Mouse (Mus musculus) urinary bladder, adult 18-20 months (tissue): ENCODE measurements around the gene Frzb.

ENCODE experiments used
- DNase-seq, 2 experiments: peaks; one replicate each; pipeline ENCODE4 v3.0.0; 2022; ENCODE audit warnings: low spot score in 2 of 2, mixed read lengths in 2 of 2

Gene Frzb

GRCm38 (mm10) chr2:80430357-80431053 lies 16.9 kb downstream of the Frzb start:
- DNase-seq = no peak

DNA sequence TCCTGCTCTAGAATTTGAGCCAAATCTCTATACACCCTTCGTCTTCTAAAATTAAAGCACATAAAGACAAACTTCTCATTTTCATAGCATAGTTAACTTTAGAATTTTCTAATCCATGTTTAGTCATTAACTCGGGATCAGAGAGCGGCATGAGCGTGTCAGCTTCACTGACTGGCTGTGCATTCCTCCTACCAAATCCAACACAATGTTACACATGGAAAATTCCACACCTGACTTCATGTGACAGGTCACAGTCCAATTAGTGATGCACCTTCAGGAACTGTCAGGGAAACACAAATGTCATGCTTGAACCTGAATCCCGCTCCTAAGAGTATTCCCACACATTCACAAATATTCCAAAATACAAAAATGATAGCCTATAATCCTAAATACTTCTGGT lies 24.3 kb downstream of the Frzb start:
- no peak for DNase-seq

DNA sequence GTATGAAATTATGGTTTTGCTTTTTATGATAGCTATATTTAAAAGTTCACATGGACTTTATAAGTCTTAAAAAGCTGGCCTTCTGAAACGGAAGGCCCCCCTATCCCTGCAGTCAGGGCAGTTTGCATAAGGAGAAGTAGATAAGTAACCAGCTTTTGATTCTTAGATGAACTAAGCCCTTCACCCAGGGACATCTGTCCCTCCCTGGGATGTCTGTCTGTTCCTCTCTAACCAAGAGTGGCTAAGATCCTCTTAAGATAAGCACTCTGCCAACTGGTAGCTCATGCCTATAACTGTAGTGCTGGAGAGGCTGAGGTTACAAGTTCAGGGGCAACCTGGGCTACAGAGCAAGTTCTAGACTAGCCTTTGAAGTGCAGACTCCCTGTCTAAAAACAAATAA lies 25.4 kb downstream of the Frzb start:
- no peak for DNase-seq

GRCm38 (mm10) chr2:80416286-80416685 lies 31.1 kb downstream of the Frzb start:
- no peak for DNase-seq

- no peak for DNase-seq
Measured at GRCm38 (mm10) chr2:80414387-80414786, 33.0 kb downstream of the Frzb start.

DNA sequence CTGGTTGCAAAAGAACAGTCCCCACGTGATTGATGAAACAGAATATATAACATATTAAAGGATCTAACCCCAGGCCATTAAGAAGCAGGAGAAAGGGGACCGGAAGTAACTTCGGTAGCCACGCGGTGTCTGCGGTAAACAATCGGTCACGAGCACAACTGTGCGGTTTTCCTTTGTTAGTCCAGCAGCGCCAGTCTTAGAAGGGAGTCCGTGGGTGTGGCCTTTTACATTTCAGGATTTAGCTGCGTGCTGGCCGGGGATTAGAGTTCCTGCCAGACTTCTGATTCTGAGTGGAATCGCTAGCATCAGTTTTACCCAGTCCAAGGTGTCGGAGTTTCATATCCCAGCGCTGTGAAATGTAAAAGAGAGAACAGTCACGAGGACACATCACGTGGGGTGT lies 34.3 kb downstream of the Frzb start:
- DNase-seq = no peak

DNA sequence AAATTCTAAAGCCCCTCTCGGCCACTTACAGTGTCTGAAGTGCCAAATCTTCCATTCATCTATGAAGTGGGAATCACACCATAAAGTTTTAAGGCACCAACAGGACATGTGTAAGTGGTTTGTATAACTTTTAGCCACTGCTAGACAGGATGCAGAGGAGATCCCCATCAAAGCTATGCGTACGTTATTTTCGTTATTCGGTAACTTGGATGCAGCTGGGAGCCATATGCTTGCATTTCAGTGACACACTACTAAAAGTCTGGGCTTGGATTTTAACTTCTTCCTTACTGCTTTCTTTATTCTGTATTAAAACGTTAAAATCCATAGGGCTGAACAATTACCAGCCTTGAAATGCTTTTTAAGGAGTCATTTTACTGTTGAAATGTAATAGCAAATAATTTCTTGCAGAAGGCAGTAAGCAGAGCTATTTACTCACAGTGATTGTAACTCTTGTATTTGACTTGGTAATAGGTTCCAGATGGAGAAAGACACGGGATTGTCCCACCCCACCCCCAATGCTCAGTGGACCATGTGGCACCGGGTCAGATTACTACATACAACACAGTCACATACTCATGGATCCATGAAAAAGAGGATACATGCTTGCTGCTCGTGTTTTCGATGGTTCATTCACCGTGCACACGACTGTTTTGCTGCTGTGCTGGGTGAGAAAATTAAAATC lies 37.4 kb downstream of the Frzb start:
- DNase-seq = no peak

DNA sequence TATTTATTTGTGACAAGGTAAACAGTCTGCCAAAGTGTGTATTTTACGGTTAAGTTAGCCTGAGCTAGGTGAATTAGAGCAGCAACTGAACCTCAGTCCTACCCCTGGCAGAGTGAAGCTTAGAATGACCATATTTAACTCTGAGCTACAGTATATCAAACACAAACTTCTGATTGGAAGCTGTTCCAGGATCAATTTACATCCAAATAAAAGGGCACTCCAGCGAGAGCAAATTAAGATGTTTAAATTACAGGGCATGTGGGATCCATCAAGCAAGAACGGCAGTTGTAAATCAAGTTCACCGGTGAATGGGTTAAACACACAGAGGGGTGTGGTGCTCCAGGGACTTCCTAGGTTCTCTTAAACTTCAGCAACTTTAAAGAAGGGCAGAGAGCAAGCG lies 42.7 kb downstream of the Frzb start:
- DNase-seq = no peak

DNA sequence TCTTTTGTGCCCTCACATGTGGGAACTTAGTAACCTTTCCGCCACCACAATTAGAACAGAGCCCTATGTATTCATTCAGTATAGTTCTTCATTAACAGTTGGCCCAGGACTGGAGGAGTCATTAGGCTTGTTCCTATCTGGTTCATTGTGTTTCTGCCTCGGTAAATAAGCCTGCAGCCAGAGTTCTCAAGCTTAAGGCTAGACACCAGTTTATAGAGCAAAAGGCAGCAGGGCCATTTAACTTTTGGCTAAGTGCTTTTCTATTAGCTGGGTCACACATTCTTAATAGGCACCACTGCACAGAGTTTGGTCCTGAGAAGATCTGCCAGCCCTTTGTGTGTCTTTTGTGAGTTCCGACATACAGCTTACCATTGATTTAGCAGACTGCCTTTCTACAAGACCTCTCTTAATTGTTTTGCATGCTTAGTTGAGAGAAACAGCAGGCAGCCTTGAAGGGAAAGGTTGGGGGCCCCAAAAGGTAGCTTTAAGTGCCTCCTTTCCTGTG lies 48.8 kb downstream of the Frzb start:
- DNase-seq = no peak

GRCm38 (mm10) chr2:80396864-80397263 lies 50.6 kb downstream of the Frzb start:
- no peak for DNase-seq

DNA sequence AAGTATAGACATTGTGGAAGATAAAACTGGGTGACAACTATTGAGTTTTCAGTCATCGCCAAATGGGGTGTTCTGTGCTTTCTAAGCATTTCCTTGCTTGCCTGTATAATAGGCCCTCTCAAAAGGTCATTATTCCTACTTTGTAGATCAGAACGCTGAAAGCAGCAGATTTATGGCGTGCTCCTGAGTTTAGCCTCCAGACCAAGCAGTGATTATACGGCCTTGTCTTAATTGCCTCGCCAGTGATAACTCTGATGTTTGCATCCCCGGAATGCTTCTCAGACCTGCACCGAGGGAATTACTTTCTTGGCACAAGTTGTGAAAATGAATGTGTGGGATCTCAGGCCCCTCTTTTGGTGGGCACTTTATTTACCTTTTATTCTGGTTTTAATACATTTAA lies 51.4 kb downstream of the Frzb start:
- no peak for DNase-seq

- DNase-seq = no peak
Measured at GRCm38 (mm10) chr2:80388341-80388740, 59.1 kb downstream of the Frzb start.

DNA sequence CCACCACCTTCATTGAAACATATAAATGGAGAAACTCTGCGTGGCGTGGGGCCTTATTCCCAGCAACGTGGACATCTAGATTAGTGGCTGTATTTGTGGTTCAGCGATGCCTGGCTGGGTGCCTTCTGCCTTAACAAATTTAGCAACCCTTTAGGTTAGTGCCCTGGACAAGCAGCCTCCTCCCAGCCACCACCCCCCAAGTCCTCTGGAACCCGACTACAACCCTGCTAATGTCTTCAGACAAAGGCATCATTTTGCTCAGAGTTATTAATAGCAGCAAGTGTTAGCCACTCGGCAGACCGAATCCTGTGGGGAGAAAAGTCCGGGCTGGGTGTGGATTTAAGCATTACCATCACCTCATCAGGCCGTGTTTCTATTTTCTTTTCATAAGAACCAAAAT lies 59.8 kb downstream of the Frzb start:
- no peak for DNase-seq

GRCm38 (mm10) chr2:80386255-80386654 lies 61.2 kb downstream of the Frzb start:
- DNase-seq = no peak

DNA sequence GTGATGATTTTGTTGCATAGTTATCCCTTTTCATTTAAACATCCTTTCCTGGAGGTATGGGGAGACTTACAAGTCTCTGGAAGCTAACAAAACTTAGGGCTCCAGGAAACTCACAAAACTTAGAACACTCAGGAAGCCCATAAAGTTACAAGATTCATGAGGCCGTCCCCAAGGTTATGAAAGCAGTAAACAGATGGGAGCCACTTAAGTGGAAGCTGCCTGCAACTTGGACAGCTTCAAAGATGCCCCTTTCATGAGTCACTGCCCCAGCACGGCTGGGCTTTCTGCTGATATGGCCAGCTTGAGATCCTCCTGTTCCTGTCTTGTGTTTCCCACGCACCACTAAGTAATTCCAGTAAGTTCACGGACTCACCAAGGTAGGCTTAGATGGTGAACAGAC lies 63.0 kb downstream of the Frzb start:
- peak in 1 of 2 experiments; percentile 1 for DNase-seq

DNA sequence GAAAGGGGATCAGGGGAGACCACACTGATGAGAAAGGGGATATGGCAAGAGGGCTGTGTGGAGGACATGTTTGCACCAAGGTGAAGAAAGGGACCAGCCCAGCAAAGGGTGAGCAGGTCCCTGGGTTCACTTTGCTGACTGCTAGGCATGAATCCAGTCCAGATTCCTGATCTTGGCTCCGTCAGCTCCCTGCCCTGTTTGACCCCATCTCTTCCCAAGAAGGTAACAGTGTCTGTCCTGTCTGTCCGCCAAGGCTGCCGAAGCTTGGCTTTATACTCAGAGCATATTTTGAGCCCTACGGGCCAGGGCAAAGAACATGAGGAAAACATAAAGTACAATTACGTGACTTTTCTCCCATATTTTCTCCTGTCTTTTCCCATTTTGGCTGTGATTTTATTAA lies 67.6 kb downstream of the Frzb start:
- DNase-seq = no peak

- DNase-seq = no peak
Measured at GRCm38 (mm10) chr2:80374892-80375291, 72.5 kb downstream of the Frzb start.

DNA sequence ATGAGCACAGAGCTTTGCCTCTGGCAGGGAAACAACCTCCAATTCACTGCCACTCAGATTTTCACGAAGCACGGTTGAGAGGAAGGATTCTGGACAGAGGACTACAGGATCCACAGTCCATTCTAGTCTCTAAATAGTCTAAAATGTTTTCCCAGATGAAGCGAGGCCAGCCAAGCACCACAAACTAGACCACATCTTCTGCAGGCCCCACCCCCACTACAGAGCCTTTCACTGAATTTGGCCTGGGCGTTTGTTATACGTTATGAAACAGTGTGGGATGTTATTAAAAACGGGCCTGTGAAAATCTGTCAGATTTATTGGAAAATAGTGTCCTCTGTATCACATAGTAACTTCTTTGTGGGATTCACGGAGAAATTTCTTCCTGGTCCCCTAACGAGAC lies 76.0 kb downstream of the Frzb start:
- DNase-seq = no peak
